Comparison of ENCODE assay signal across 9 mouse cellular contexts in genomic region chr7:126436851-126437250, GRCm38 (mm10). TPM values are rescaled to one million over a fixed set of nuclear protein-coding genes. Genes with fewer than 3 reads are reported as not detected.
DNase-seq lines count a peak whose midpoint lies in the region; ATAC-seq and TF ChIP-seq lines count a peak whose summit lies in the region.
"Had no signal": no experiment of that assay in that cellular context is flagged by ENCODE, and none has a peak within 500 bp of the region (broad histone marks: within the 10 kb centered on the region; RNA-seq: fewer than 3 reads in every experiment).

No protein-coding gene starts in this region.

- no peaks in the 10 kb centered on the region for H3K36me3 ChIP-seq in forebrain, embryonic 11.5 days (ENCODE audit: control insufficient read depth, insufficient read depth, low read length)
- peaks cover 8% of the 10 kb centered on the region; the same call in 1 of the 2 replicates for H3K36me3 ChIP-seq in forebrain, embryonic 12.5 days (replicated peaks)
- 0 out of 2 replicates have a peak, but pooled peaks cover under 1% of the 10 kb centered on the region for H3K36me3 ChIP-seq in intestine, embryonic 16.5 days (ENCODE audit: control insufficient read depth, insufficient read depth, low read length)
- H3K36me3 ChIP-seq in lung, embryonic 14.5 days (ENCODE audit: insufficient read depth): peaks cover 47% of the 10 kb centered on the region

- peak; percentile 95 for TF ChIP-seq CTCF in lung, embryonic 14.5 days (IDR thresholded peaks at IDR 0.05; ENCODE audit: low read depth)

- peak; percentile 83 for DNase-seq in forebrain, embryonic 11.5 days (ENCODE audit: low spot score)
- peak; percentile 66 for DNase-seq in urinary bladder, postnatal 25 days (ENCODE audit: low spot score)
- no peak for DNase-seq in urinary bladder, adult 2 months (ENCODE audit: low spot score)
- DNase-seq in embryo, embryonic 10 days (ENCODE audit: low spot score): peak; percentile 83
- DNase-seq in lung, embryonic 14.5 days: peak; percentile 85
- DNase-seq in skeletal muscle tissue, adult 2 months (ENCODE audit: low read depth, low spot score): peak; percentile 52

- no peaks in the 10 kb centered on the region for H3K27me3 ChIP-seq in forebrain, embryonic 11.5 days (ENCODE audit: control insufficient read depth, insufficient read depth, low read length)
- no peaks in the 10 kb centered on the region for H3K27me3 ChIP-seq in forebrain, embryonic 12.5 days
- H3K27me3 ChIP-seq in intestine, embryonic 16.5 days (replicated peaks; ENCODE audit: control insufficient read depth, insufficient read depth, low read length): no peaks in the 10 kb centered on the region
- no peaks in the 10 kb centered on the region for H3K27me3 ChIP-seq in lung, embryonic 14.5 days (ENCODE audit: insufficient read depth, low read length)
- H3K27me3 ChIP-seq: Patski had no signal

- 21% methylated on average over 8 of the region's 8 CpGs for WGBS in forebrain, embryonic 11.5 days
- WGBS in forebrain, embryonic 12.5 days: 21% methylated on average over 8 of the region's 8 CpGs
- 26% methylated on average over 8 of the region's 8 CpGs for WGBS in intestine, embryonic 16.5 days
- 16% methylated on average over 8 of the region's 8 CpGs for WGBS in lung, embryonic 14.5 days

- H3K4me2 ChIP-seq in forebrain, embryonic 11.5 days (ENCODE audit: low read depth, low read length, severe bottlenecking): no peak overlapping the region
- no peak overlapping the region for H3K4me2 ChIP-seq in forebrain, embryonic 12.5 days
- no peak overlapping the region for H3K4me2 ChIP-seq in intestine, embryonic 16.5 days (ENCODE audit: low read depth, low read length)
- H3K4me2 ChIP-seq in lung, embryonic 14.5 days: no peak overlapping the region

- H3K27ac ChIP-seq in forebrain, embryonic 11.5 days (ENCODE audit: low read depth, low read length): no peak overlapping the region
- H3K27ac ChIP-seq in forebrain, embryonic 12.5 days: no peak overlapping the region
- no peak overlapping the region for H3K27ac ChIP-seq in intestine, embryonic 16.5 days (ENCODE audit: low read length)
- H3K27ac ChIP-seq in lung, embryonic 14.5 days (ENCODE audit: low read depth): no peak overlapping the region

- no peaks in the 10 kb centered on the region for H3K9me3 ChIP-seq in forebrain, embryonic 11.5 days (ENCODE audit: control insufficient read depth, low read length)
- H3K9me3 ChIP-seq in forebrain, embryonic 12.5 days: no peaks in the 10 kb centered on the region
- no peaks in the 10 kb centered on the region for H3K9me3 ChIP-seq in intestine, embryonic 16.5 days (ENCODE audit: control insufficient read depth, low read length)
- H3K9me3 ChIP-seq in lung, embryonic 14.5 days (ENCODE audit: low read depth, low read length): no peaks in the 10 kb centered on the region

- no peak for ATAC-seq in forebrain, embryonic 11.5 days (replicated peaks; ENCODE audit: low FRiP score)
- no peak for ATAC-seq in forebrain, embryonic 12.5 days (ENCODE audit: low FRiP score)
- peak; percentile 55; the same call in 1 of the 2 replicates for ATAC-seq in intestine, embryonic 16.5 days
- ATAC-seq in lung, embryonic 14.5 days (ENCODE audit: insufficient read depth): no peak
- ATAC-seq: Patski had no signal

- no peak overlapping the region for H3K9ac ChIP-seq in forebrain, embryonic 11.5 days (ENCODE audit: low read length)
- no peak overlapping the region for H3K9ac ChIP-seq in forebrain, embryonic 12.5 days
- no peak overlapping the region for H3K9ac ChIP-seq in intestine, embryonic 16.5 days (ENCODE audit: low read depth, low read length)
- H3K9ac ChIP-seq in lung, embryonic 14.5 days: no peak overlapping the region

- H3K4me3 ChIP-seq in forebrain, embryonic 11.5 days (ENCODE audit: low read depth, low read length): no peak overlapping the region
- H3K4me3 ChIP-seq in forebrain, embryonic 12.5 days (replicated peaks): no peak overlapping the region
- no peak overlapping the region for H3K4me3 ChIP-seq in intestine, embryonic 16.5 days (ENCODE audit: low read length)
- no peak overlapping the region for H3K4me3 ChIP-seq in lung, embryonic 14.5 days (ENCODE audit: low read depth, low read length)

- no peaks in the 10 kb centered on the region for H3K4me1 ChIP-seq in forebrain, embryonic 11.5 days (replicated peaks; ENCODE audit: control insufficient read depth, insufficient read depth, low read length)
- H3K4me1 ChIP-seq in forebrain, embryonic 12.5 days: no peaks in the 10 kb centered on the region
- H3K4me1 ChIP-seq in intestine, embryonic 16.5 days (ENCODE audit: control insufficient read depth, insufficient read depth, low read length): no peaks in the 10 kb centered on the region
- no peaks in the 10 kb centered on the region for H3K4me1 ChIP-seq in lung, embryonic 14.5 days (ENCODE audit: insufficient read depth)

RNA-seq across cellular contexts. Expression of gene Rabep2, which starts 8.3 kb away (rescaled TPM):
- 23.4 and 24.8 TPM in 2 replicates for polyA plus RNA-seq in forebrain, embryonic 11.5 days (2014; fragmentation: Nextera tagmentation; extraction: Ambion mirVana)
- 20.2 and 20.6 TPM in 2 replicates for polyA plus RNA-seq in forebrain, embryonic 12.5 days (2016; fragmentation: Nextera tagmentation; extraction: Ambion mirVana)
- polyA plus RNA-seq in urinary bladder, adult 2 months (2012; rRNA removed): 34.8 and 47.5 TPM in 2 replicates
- 22.6 and 25.0 TPM in 2 replicates for polyA plus RNA-seq in intestine, embryonic 16.5 days (2015; fragmentation: Nextera tagmentation; extraction: Ambion mirVana)
- polyA plus RNA-seq in lung, embryonic 14.5 days (2014; fragmentation: Nextera tagmentation; extraction: Ambion mirVana): 33.8 and 34.5 TPM in 2 replicates

RNA-seq across cellular contexts. Expression of gene Cd19, which starts 22.2 kb away (rescaled TPM):
- not detected in 2 replicates for polyA plus RNA-seq in forebrain, embryonic 11.5 days (2014; fragmentation: Nextera tagmentation; extraction: Ambion mirVana)
- 0.40 TPM in 1 of 2 replicates, not detected in the other for polyA plus RNA-seq in forebrain, embryonic 12.5 days (2016; fragmentation: Nextera tagmentation; extraction: Ambion mirVana)
- 0.25 and 0.28 TPM in 2 replicates for polyA plus RNA-seq in urinary bladder, adult 2 months (2012; rRNA removed)
- 0.28 and 0.37 TPM in 2 replicates for polyA plus RNA-seq in intestine, embryonic 16.5 days (2015; fragmentation: Nextera tagmentation; extraction: Ambion mirVana)
- not detected in 2 replicates for polyA plus RNA-seq in lung, embryonic 14.5 days (2014; fragmentation: Nextera tagmentation; extraction: Ambion mirVana)
- polyA plus RNA-seq: Patski had no signal

RNA-seq across cellular contexts. Expression of gene Atp2a1, which starts 26.1 kb away (rescaled TPM):
- not detected in 2 replicates for polyA plus RNA-seq in forebrain, embryonic 11.5 days (2014; fragmentation: Nextera tagmentation; extraction: Ambion mirVana)
- 0.23 and 0.43 TPM in 2 replicates for polyA plus RNA-seq in forebrain, embryonic 12.5 days (2016; fragmentation: Nextera tagmentation; extraction: Ambion mirVana)
- 0.22 and 0.57 TPM in 2 replicates for polyA plus RNA-seq in urinary bladder, adult 2 months (2012; rRNA removed)
- 1.1 and 1.3 TPM in 2 replicates for polyA plus RNA-seq in intestine, embryonic 16.5 days (2015; fragmentation: Nextera tagmentation; extraction: Ambion mirVana)
- polyA plus RNA-seq in lung, embryonic 14.5 days (2014; fragmentation: Nextera tagmentation; extraction: Ambion mirVana): 0.32 TPM in 1 of 2 replicates, not detected in the other

RNA-seq across cellular contexts. Expression of gene Sh2b1, which starts 38.4 kb away (rescaled TPM):
- polyA plus RNA-seq in forebrain, embryonic 11.5 days (2014; fragmentation: Nextera tagmentation; extraction: Ambion mirVana): 53.5 and 55.6 TPM in 2 replicates
- polyA plus RNA-seq in forebrain, embryonic 12.5 days (2016; fragmentation: Nextera tagmentation; extraction: Ambion mirVana): 57.7 and 60.2 TPM in 2 replicates
- 49.2 and 52.0 TPM in 2 replicates for polyA plus RNA-seq in urinary bladder, adult 2 months (2012; rRNA removed)
- 43.2 and 44.6 TPM in 2 replicates for polyA plus RNA-seq in intestine, embryonic 16.5 days (2015; fragmentation: Nextera tagmentation; extraction: Ambion mirVana)
- 42.0 and 46.5 TPM in 2 replicates for polyA plus RNA-seq in lung, embryonic 14.5 days (2014; fragmentation: Nextera tagmentation; extraction: Ambion mirVana)

RNA-seq across cellular contexts. Expression of gene Nfatc2ip, which starts 40.3 kb away (rescaled TPM):
- 3.6 and 4.5 TPM in 2 replicates for polyA plus RNA-seq in forebrain, embryonic 11.5 days (2014; fragmentation: Nextera tagmentation; extraction: Ambion mirVana)
- 3.9 and 4.6 TPM in 2 replicates for polyA plus RNA-seq in forebrain, embryonic 12.5 days (2016; fragmentation: Nextera tagmentation; extraction: Ambion mirVana)
- 6.3 and 7.9 TPM in 2 replicates for polyA plus RNA-seq in urinary bladder, adult 2 months (2012; rRNA removed)
- 0.99 and 1.4 TPM in 2 replicates for polyA plus RNA-seq in intestine, embryonic 16.5 days (2015; fragmentation: Nextera tagmentation; extraction: Ambion mirVana)
- polyA plus RNA-seq in lung, embryonic 14.5 days (2014; fragmentation: Nextera tagmentation; extraction: Ambion mirVana): 3.6 and 4.3 TPM in 2 replicates
